Mouse (Mus musculus) CH12.LX (cell line): ENCODE data around the gene Ces2f. TPM values are rescaled to one million over a fixed set of nuclear protein-coding genes. Genes with fewer than 3 reads are reported as not detected.

Experiments used
- DNase-seq: peaks from one replicate; pipeline ENCODE4 v3.0.0-alpha.2; 2013; ENCODE audit errors: extremely low read depth
- H3K27ac ChIP-seq: 2 replicates; pipeline ENCODE4 v1.5.1; 2012; ENCODE audit warnings: low read depth, mild to moderate bottlenecking, control low read depth, moderate library complexity; ENCODE audit not compliant: insufficient read depth
- H3K27me3 ChIP-seq: replicated peaks from 2 replicates; pipeline ENCODE3; 2012; ENCODE audit warnings: inconsistent platforms
- H3K36me3 ChIP-seq, 2 experiments: replicated peaks in 1 of 2; 2 replicates each; pipeline versions ENCODE3 to v1.6.1; 2012; ENCODE audit warnings: inconsistent platforms in 1 of 2, low read length in 1 of 2, mild to moderate bottlenecking in 1 of 2, mixed read lengths in 1 of 2, moderate library complexity in 1 of 2; ENCODE audit not compliant: control insufficient read depth in 1 of 2, insufficient read depth in 1 of 2
- H3K4me1 ChIP-seq, 2 experiments: 2 replicates each; pipeline ENCODE4 v1.6.1; 2012; ENCODE audit warnings: inconsistent platforms in 1 of 2, moderate library complexity in 1 of 2; ENCODE audit not compliant: insufficient read depth in 2 of 2, control insufficient read depth in 1 of 2
- H3K4me2 ChIP-seq: 2 replicates; pipeline ENCODE4 v1.6.1; 2012; ENCODE audit warnings: low read depth, mild to moderate bottlenecking, control low read depth; ENCODE audit not compliant: poor library complexity, insufficient read depth, severe bottlenecking
- H3K4me3 ChIP-seq, 3 experiments: fragments of 150-350 bp in 1 of 3; sonication (generic) in 1 of 3; replicated peaks in 1 of 3; 2 replicates each; pipeline versions ENCODE3 to v1.5.1; 2011 to 2012; ENCODE audit warnings: low read depth in 2 of 3, low read length in 2 of 3, mild to moderate bottlenecking in 2 of 3, moderate library complexity in 2 of 3, control low read depth in 1 of 3, improper control_type of control experiment in 1 of 3, inconsistent platforms in 1 of 3, mixed read lengths in 1 of 3; ENCODE audit not compliant: poor library complexity in 1 of 3
- H3K79me2 ChIP-seq: replicated peaks from 2 replicates; pipeline ENCODE4 v1.6.1; 2012; ENCODE audit warnings: mild to moderate bottlenecking, moderate library complexity; ENCODE audit not compliant: control insufficient read depth, poor library complexity, insufficient read depth, severe bottlenecking; ENCODE audit errors: extremely low read depth
- H3K9ac ChIP-seq: 2 replicates; pipeline ENCODE4 v1.6.1; 2012; ENCODE audit warnings: low read depth, mild to moderate bottlenecking, control low read depth, moderate library complexity; ENCODE audit not compliant: insufficient read depth
- H3K9me3 ChIP-seq: replicated peaks from 2 replicates; pipeline ENCODE3; 2012; ENCODE audit warnings: low read length, inconsistent platforms, mixed read lengths
- BHLHE40 ChIP-seq: IDR thresholded peaks from 2 replicates; pipeline ENCODE4 v1.6.1; 2011; ENCODE audit warnings: mild to moderate bottlenecking, low read depth, low read length, improper control_type of control experiment
- CTCF ChIP-seq, 2 experiments: IDR thresholded peaks in 1 of 2; conservative IDR thresholded peaks in 1 of 2; 2 replicates each; pipeline ENCODE4 v1.5.1; 2011 to 2012; ENCODE audit warnings: low read depth in 2 of 2, low read length in 2 of 2, improper control_type of control experiment in 1 of 2, inconsistent platforms in 1 of 2, mild to moderate bottlenecking in 1 of 2, moderate library complexity in 1 of 2
- E2F4 ChIP-seq: IDR thresholded peaks from 2 replicates; pipeline ENCODE4 v1.6.1; 2011; ENCODE audit warnings: low read depth, low read length, improper control_type of control experiment; ENCODE audit not compliant: insufficient replicate concordance
- ELF1 ChIP-seq: IDR thresholded peaks from 2 replicates; pipeline ENCODE4 v1.6.1; 2014; ENCODE audit warnings: low read depth, mild to moderate bottlenecking, inconsistent platforms, low read length, improper control_type of control experiment
- GABPA ChIP-seq: IDR thresholded peaks from 2 replicates; pipeline ENCODE4 v1.6.1; 2012; ENCODE audit warnings: low read depth, low read length, improper control_type of control experiment, inconsistent platforms; ENCODE audit not compliant: insufficient replicate concordance
- IRF4 ChIP-seq: IDR thresholded peaks from 2 replicates; pipeline ENCODE4 v1.6.1; 2014; ENCODE audit warnings: low read depth, mild to moderate bottlenecking, inconsistent platforms, low read length, improper control_type of control experiment
- JUN ChIP-seq: IDR thresholded peaks from 2 replicates; pipeline ENCODE4 v1.6.1; 2011; ENCODE audit warnings: low read depth, mild to moderate bottlenecking, low read length, improper control_type of control experiment, moderate library complexity; ENCODE audit not compliant: insufficient read depth
- JUND ChIP-seq: conservative IDR thresholded peaks from 2 replicates; pipeline ENCODE4 v1.6.1; 2011; ENCODE audit warnings: low read depth, low read length, improper control_type of control experiment
- MAFK ChIP-seq: IDR thresholded peaks from 2 replicates; pipeline ENCODE4 v1.6.1; 2011; ENCODE audit warnings: low read length, improper control_type of control experiment; ENCODE audit not compliant: insufficient replicate concordance
- MYC ChIP-seq: IDR thresholded peaks from 2 replicates; pipeline ENCODE4 v1.6.1; 2011; ENCODE audit warnings: low read depth, mild to moderate bottlenecking, improper control_type of control experiment, low read length
- PAX5 ChIP-seq: IDR thresholded peaks from 2 replicates; pipeline ENCODE4 v1.6.1; 2012; ENCODE audit warnings: low read length, inconsistent platforms, mixed read lengths
- POLR2A ChIP-seq: IDR thresholded peaks from 2 replicates; pipeline ENCODE4 v1.6.1; 2011; ENCODE audit warnings: low read depth, mild to moderate bottlenecking, improper control_type of control experiment, low read length
- POLR2AphosphoS2 ChIP-seq: IDR thresholded peaks from 2 replicates; pipeline ENCODE4 v1.6.1; 2011; ENCODE audit warnings: low read depth, low read length, improper control_type of control experiment
- RAD21 ChIP-seq: IDR thresholded peaks from 2 replicates; pipeline ENCODE4 v1.6.1; 2011; ENCODE audit warnings: low read depth, mild to moderate bottlenecking, low read length, improper control_type of control experiment, moderate library complexity
- RCOR1 ChIP-seq: conservative IDR thresholded peaks from 2 replicates; pipeline ENCODE4 v1.6.1; 2012; ENCODE audit warnings: low read depth, mild to moderate bottlenecking, inconsistent platforms, low read length, improper control_type of control experiment
- SMC3 ChIP-seq: IDR thresholded peaks from 2 replicates; pipeline ENCODE4 v1.6.1; 2011; ENCODE audit warnings: low read depth, low read length, improper control_type of control experiment
- TCF12 ChIP-seq: IDR thresholded peaks from 2 replicates; pipeline ENCODE4 v1.6.1; 2014; ENCODE audit warnings: low read depth, mild to moderate bottlenecking, inconsistent platforms, low read length, improper control_type of control experiment
- UBTF ChIP-seq: IDR thresholded peaks from 2 replicates; pipeline ENCODE4 v1.6.1; 2012; ENCODE audit warnings: low read depth, mild to moderate bottlenecking, inconsistent platforms, low read length, improper control_type of control experiment, moderate library complexity
- ZKSCAN1 ChIP-seq: IDR thresholded peaks from 2 replicates; pipeline ENCODE4 v1.6.1; 2012; ENCODE audit warnings: low read depth, inconsistent platforms, low read length, improper control_type of control experiment, borderline replicate concordance
- dilution Hi-C: fragments of 300-500 bp; cut with MboI; formaldehyde crosslinking; loops from 2 replicates; pipeline ENCODE4 v1.14.3; 2020; ENCODE audit warnings: low sequenced_read_pairs; ENCODE audit not compliant: extremely low pct_unique_long_range_greater_than_20kb, extremely low pct_ligation_motif_present
- in situ Hi-C: fragments of 300-500 bp; cut with MboI; formaldehyde crosslinking; loops from 3 replicates; pipeline ENCODE4 v1.14.3; 2019; ENCODE audit warnings: low sequenced_read_pairs, low pct_ligation_motif_present, low pct_unique_long_range_greater_than_20kb, mixed read lengths
- polyA plus RNA-seq: library from polyadenylated mRNA; unstranded; fragments of >175 nt; gene quantifications from 2 replicates; pipeline ENCODE4 v1.2.1, GENCODE M21; 2012; ENCODE audit warnings: low read depth; ENCODE audit not compliant: insufficient read length
- total RNA-seq, 2 experiments: library from RNA; depleted of rRNA; stranded (reverse); fragments of 300-350 nt in 1 of 2; fragments of >200 nt in 1 of 2; gene quantifications; 2 replicates each; pipeline ENCODE4 v1.2.3; 2012 to 2014

The Ces2f gene
- total and polyA plus RNA-seq, 3 experiments = 0.04 TPM; not detected in 2

DNA sequence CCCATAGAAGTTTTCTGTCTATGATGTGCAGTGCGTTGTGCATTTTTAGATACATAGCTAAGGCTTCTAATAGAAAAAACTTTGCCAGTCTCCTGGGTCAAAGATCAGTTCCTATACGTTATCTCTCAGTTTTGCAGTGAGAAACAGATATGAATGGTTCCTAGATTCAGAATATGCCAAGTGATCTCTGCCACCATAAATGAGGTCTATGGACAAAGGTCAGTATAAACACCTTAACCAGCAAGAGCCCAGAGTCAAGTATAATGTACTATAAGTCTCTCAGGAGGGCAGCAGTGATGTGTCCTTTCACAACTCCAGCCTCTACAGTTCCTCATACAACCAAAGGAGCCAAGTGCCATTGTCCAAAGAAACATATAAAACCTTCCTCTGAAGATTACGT is 19.9 kb upstream of the Ces2f start:
- Histone ChIP-seq H3K4me2 (no peak overlapping the region), H3K27ac (no peak overlapping the region), H3K27me3 (no peaks in the 10 kb centered on the region), H3K36me3 (no peaks in the 10 kb centered on the region), H3K4me1 (peaks cover 0 to 5% of the 10 kb centered on the region in 2 experiments; a peak in 1 of 4 replicates), H3K9me3 (no peaks in the 10 kb centered on the region), H3K79me2 (no peaks in the 10 kb centered on the region), H3K4me3 (no peak overlapping the region), H3K9ac (no peak overlapping the region)
- TF ChIP-seq POLR2A = no peak
- TF ChIP-seq RCOR1 = no peak
- TF ChIP-seq BHLHE40 = no peak
- TF ChIP-seq IRF4 = no peak
- no peak for TF ChIP-seq POLR2AphosphoS2
- TF ChIP-seq PAX5 = no peak
- TF ChIP-seq TCF12 = no peak
- no peak for TF ChIP-seq UBTF
- no peak for TF ChIP-seq ELF1
- TF ChIP-seq JUND = no peak
- in situ Hi-C loops (loop anchor here (10.0 kb wide), 1 partner anchor 92 kb away; the partner anchor contains the start of gene Ces2b), dilution Hi-C loops (no loop called here)
- DNase-seq = no peak

DNA sequence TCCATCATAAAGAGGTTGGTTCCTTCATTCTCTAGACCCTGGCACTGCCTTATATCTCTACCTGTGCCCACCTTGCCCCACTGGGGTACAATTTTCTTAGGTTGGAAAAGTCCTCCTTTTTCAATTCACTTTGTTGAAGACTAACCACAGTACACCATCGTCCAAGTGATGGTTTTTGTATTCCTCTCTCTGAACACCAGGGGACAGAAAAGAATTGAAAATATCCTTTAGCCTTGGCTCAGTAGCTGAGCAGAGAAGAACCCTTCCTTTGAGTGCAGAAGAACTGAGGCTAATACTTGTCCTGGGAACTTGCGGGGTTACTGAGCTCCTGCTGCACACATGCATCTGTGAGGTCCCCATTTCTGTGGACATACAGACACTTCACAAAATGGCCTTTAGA is 2.5 kb upstream of the Ces2f start:
- TF ChIP-seq RAD21 (peak; percentile 24), UBTF (no peak), CTCF (conservative IDR thresholded peaks at IDR 0.05 in 1 of 2, IDR thresholded peaks at IDR 0.05 in 1 of 2; ENCODE audit: low read depth in 2 of 2, low read length in 2 of 2) (peak in 1 of 2 experiments; percentile 37; a peak in 2 of 4 replicates)
- peaks cover 0 to 4% of the 10 kb centered on the region in 2 experiments; a peak in 1 of 4 replicates for H3K4me1 ChIP-seq
- H3K27ac ChIP-seq = no peak overlapping the region
- in situ Hi-C loops (no loop called here), dilution Hi-C loops (no loop called here)
- no peak overlapping the region for H3K9ac ChIP-seq
- no peak overlapping the region for H3K4me2 ChIP-seq
- no peak for DNase-seq
- H3K79me2 ChIP-seq = no peaks in the 10 kb centered on the region
- H3K36me3 ChIP-seq = no peaks in the 10 kb centered on the region
- no peaks in the 10 kb centered on the region for H3K27me3 ChIP-seq
- H3K4me3 ChIP-seq = no peak overlapping the region
- no peaks in the 10 kb centered on the region for H3K9me3 ChIP-seq

GRCm38 (mm10) chr8:104949031-104949430 is 1.9 kb downstream of the Ces2f start:
- in situ Hi-C loops = no loop called here
- no peak for TF ChIP-seq GABPA
- TF ChIP-seq ZKSCAN1 = no peak
- no peak for TF ChIP-seq JUND
- TF ChIP-seq JUN = no peak
- TF ChIP-seq E2F4 = no peak
- TF ChIP-seq SMC3 = no peak
- no peak for TF ChIP-seq MAFK
- no peak for TF ChIP-seq ELF1
- no peak for TF ChIP-seq MYC
- TF ChIP-seq, all 38 proteins: peak for 0
- Histone ChIP-seq H3K79me2 (no peaks in the 10 kb centered on the region), H3K27me3 (no peaks in the 10 kb centered on the region), H3K27ac (no peak overlapping the region), H3K4me1 (peaks cover 4 to 10% of the 10 kb centered on the region in 2 experiments), H3K4me2 (no peak overlapping the region), H3K9ac (no peak overlapping the region), H3K4me3 (no peak overlapping the region), H3K36me3 (no peaks in the 10 kb centered on the region), H3K9me3 (no peaks in the 10 kb centered on the region)
- no peak for DNase-seq
- dilution Hi-C loops = no loop called here
